Mouse (Mus musculus): ENCODE results near the gene AI413582.

DNA sequence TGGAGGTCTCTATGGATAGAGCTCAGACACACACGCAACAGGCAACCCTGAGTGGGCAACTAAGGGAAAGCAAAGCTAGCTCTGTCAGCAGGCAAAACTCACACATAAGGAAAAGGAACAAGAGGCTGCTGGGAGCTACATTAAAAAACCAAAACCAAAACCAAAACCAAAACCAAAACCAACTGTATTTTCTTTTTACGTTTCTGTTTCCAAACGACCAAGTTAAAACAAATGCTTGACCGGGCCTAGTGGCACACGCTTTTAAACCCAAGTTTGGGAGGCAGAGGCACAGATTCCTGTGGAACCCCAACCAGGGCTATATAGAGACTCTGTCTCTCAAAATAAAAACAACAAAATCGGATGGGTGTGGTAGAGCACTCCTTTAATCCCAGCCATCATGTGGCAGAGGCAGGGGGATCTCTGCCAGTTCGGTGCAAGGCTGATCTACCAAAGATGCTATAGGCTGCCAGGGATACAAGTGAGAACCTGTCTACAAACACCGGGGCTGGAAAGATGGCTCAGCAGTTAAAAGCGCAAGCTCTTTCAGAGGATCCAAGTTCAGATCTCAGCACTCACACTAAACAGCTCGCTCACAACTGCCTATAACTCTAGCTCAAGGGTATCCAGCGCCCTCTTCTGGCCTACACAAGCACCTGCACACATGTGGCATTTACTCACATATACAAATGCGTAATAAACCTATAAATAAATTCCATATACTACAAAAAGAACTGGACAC is 26.4 kb upstream of the AI413582 start:
- TF ChIP-seq CTCF (IDR thresholded peaks at IDR 0.05; ENCODE audit: insufficient read depth, low read length) (no peak), POLR2A (IDR thresholded peaks at IDR 0.05; ENCODE audit: borderline replicate concordance, extremely low read depth, low read depth, low read length) (no peak)
